Mouse (Mus musculus): ENCODE measurements around the gene Zfp652. TPM values are rescaled to one million over a fixed set of nuclear protein-coding genes. Genes with fewer than 3 reads are reported as not detected.

Zfp652 gene
- total and polyA plus RNA-seq, 3 experiments, result 16.1 to 54.4 (median 47.6) TPM

DNA sequence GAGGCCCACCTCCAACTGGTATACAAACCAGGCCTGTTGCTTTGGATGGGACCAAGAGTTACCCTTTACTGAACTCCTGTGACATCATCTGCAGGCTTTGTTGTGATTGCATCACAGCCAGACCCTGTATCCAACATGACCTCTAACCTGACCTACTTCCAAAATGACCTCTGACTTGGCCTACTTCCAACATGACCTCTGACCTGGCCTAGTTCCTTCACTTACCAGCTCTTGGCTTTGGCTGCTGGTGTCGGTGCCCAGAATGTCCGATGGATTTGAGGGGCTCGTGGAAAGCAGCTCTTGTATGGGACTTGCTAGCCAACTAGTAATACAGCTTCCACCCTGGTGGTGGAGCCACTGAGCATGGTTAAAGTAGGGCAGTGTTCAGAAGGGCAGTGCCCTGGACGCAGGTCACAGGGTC is 66.4 kb downstream of the Zfp652 start:
- Histone ChIP-seq H3K79me2 (replicated peaks; ENCODE audit: control insufficient read depth, insufficient read depth, low read length) (no peaks in the 10 kb centered on the region), H3K4me1 (ENCODE audit: control insufficient read depth, insufficient read depth, low read length) (peaks cover 15% of the 10 kb centered on the region), H3K36me3 (ENCODE audit: control insufficient read depth, insufficient read depth, low read length) (peaks cover 2% of the 10 kb centered on the region), H3K4me3 (no peak overlapping the region), H3K27ac (peak overlapping the region; percentile 72), H3K9ac (ENCODE audit: low read depth, low read length) (no peak overlapping the region), H3K27me3 (ENCODE audit: control insufficient read depth, insufficient read depth, low read length) (no peaks in the 10 kb centered on the region)
- TF ChIP-seq POLR2A (IDR thresholded peaks at IDR 0.05; ENCODE audit: insufficient read depth, low read depth, low read length) (no peak), CTCF (IDR thresholded peaks at IDR 0.05) (peak; percentile 58), EP300 (IDR thresholded peaks at IDR 0.05; ENCODE audit: insufficient read depth, low read depth, low read length) (no peak)
- DNase-seq, result peak in 1 of 2 experiments; percentile 36
- intact Hi-C loops (cut with DNase I), result no loop called here
- WGBS, result 65% methylated on average over 4 of the region's 4 CpGs

DNA sequence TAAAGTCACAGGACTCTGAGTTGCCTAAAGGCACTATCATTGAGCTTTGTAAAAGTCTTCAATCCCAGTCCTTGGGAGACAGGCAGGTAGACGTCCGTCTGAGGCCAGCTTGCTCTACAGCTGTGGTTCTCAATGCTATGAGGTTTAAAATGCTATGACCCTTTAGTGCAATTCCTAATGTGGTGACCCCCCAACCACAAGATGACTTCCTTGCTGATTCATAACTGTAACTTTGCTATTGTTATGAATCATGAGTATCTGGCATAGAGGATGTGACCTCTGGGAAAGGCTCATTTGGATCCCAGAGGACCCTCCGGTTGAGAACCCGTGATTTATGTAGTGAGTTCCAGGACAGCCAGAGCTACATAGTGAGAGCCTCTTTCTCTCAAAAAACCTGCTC is 66.9 kb downstream of the Zfp652 start:
- Histone ChIP-seq H3K4me3 (no peak overlapping the region), H3K27me3 (ENCODE audit: control insufficient read depth, insufficient read depth, low read length) (no peaks in the 10 kb centered on the region), H3K79me2 (replicated peaks; ENCODE audit: control insufficient read depth, insufficient read depth, low read length) (no peaks in the 10 kb centered on the region), H3K4me1 (ENCODE audit: control insufficient read depth, insufficient read depth, low read length) (peaks cover 14% of the 10 kb centered on the region), H3K9ac (ENCODE audit: low read depth, low read length) (no peak overlapping the region), H3K36me3 (ENCODE audit: control insufficient read depth, insufficient read depth, low read length) (peaks cover 2% of the 10 kb centered on the region), H3K27ac (no peak overlapping the region)
- 72% methylated on average over 4 of the region's 4 CpGs for WGBS
- TF ChIP-seq CTCF (IDR thresholded peaks at IDR 0.05), result no peak
- TF ChIP-seq POLR2A (IDR thresholded peaks at IDR 0.05; ENCODE audit: insufficient read depth, low read depth, low read length), result no peak
- no peak for TF ChIP-seq EP300 (IDR thresholded peaks at IDR 0.05; ENCODE audit: insufficient read depth, low read depth, low read length)
- no peak for DNase-seq
- intact Hi-C loops (cut with DNase I), result no loop called here

DNA sequence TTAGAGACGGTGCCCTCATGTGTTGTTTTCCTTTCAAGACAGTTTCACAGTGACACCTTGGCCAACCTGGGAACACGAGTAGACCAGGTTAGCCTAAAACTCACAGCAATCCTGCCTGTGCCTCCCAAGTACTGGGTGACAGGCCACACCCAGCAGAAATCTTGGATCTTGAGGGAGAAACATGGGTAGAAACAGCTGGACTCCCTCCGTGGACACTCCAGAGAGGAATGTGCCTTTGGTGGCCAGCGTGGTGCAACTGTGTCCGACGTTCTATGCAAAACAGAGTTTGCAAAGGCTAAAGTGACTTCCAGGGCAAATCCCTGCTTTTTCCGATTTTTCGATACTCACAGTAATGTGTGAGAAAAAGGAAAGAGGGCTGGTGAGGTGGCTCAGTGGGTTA is 68.0 kb downstream of the Zfp652 start:
- intact Hi-C loops (cut with DNase I), result no loop called here
- WGBS, result 94% methylated on average over 8 of the region's 8 CpGs

DNA sequence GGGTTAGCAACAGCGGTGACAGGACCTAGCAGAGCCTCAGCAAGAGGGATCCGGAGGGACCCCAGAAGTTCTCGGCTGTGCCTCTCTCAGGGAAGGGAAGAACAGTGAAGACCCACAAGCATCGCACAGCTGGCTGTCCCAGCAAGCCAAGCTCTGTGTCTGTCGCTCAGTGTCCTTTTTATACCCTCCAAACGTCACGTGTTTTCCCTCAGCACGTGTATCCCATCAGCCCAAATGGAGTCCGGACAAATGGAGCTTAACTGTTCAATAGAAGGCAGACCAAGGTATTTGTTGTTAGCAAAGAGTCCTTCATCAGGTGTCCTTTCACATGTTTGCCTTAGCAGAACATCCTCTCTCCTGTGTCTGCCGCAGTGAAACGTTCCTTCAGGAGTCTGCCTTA is 69.1 kb downstream of the Zfp652 start:
- peaks cover 2% of the 10 kb centered on the region for H3K36me3 ChIP-seq (ENCODE audit: control insufficient read depth, insufficient read depth, low read length)
- H3K9ac ChIP-seq (ENCODE audit: low read depth, low read length), result no peak overlapping the region
- no peaks in the 10 kb centered on the region for H3K79me2 ChIP-seq (replicated peaks; ENCODE audit: control insufficient read depth, insufficient read depth, low read length)
- no peak for TF ChIP-seq POLR2A (IDR thresholded peaks at IDR 0.05; ENCODE audit: insufficient read depth, low read depth, low read length)
- no peak for TF ChIP-seq EP300 (IDR thresholded peaks at IDR 0.05; ENCODE audit: insufficient read depth, low read depth, low read length)
- no peak for TF ChIP-seq CTCF (IDR thresholded peaks at IDR 0.05)
- DNase-seq, result no peak
- H3K27me3 ChIP-seq (ENCODE audit: control insufficient read depth, insufficient read depth, low read length), result no peaks in the 10 kb centered on the region
- H3K27ac ChIP-seq, result no peak overlapping the region
- 90% methylated on average over 11 of the region's 11 CpGs for WGBS
- no peak overlapping the region for H3K4me3 ChIP-seq
- peaks cover 14% of the 10 kb centered on the region for H3K4me1 ChIP-seq (ENCODE audit: control insufficient read depth, insufficient read depth, low read length)
- intact Hi-C loops (cut with DNase I), result no loop called here

More for the DNA sequence above, 68.0 kb downstream of the Zfp652 start:
- H3K4me3 ChIP-seq, result no peak overlapping the region
- no peaks in the 10 kb centered on the region for H3K27me3 ChIP-seq (ENCODE audit: control insufficient read depth, insufficient read depth, low read length)
- H3K79me2 ChIP-seq (replicated peaks; ENCODE audit: control insufficient read depth, insufficient read depth, low read length), result no peaks in the 10 kb centered on the region
- DNase-seq, result no peak
- H3K27ac ChIP-seq, result no peak overlapping the region
- TF ChIP-seq POLR2A (IDR thresholded peaks at IDR 0.05; ENCODE audit: insufficient read depth, low read depth, low read length) (no peak), CTCF (IDR thresholded peaks at IDR 0.05) (no peak), EP300 (IDR thresholded peaks at IDR 0.05; ENCODE audit: insufficient read depth, low read depth, low read length) (no peak)
- H3K9ac ChIP-seq (ENCODE audit: low read depth, low read length), result no peak overlapping the region
- H3K4me1 ChIP-seq (ENCODE audit: control insufficient read depth, insufficient read depth, low read length), result peaks cover 14% of the 10 kb centered on the region
- peaks cover 2% of the 10 kb centered on the region for H3K36me3 ChIP-seq (ENCODE audit: control insufficient read depth, insufficient read depth, low read length)

DNA sequence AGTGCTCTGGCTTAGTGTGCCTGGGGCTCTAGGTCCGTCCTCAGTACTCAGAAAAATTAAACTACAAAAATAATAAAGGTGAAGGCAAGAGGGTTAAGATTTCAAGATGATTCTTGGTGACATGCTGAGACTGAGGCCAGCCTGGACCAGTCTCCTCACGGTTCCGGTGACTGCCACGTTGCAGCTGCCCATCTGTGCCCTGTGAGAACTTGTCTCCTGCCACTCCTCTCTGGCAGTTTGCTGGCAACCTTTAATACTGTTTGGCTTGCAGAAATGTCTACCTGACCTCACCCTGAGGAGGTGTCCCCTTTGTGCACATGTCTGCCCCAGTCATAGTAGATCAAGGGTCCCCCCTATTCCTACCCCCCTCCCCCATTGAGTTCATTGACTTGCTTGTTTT is 71.0 kb downstream of the Zfp652 start:
- Histone ChIP-seq H3K4me3 (no peak overlapping the region), H3K79me2 (replicated peaks; ENCODE audit: control insufficient read depth, insufficient read depth, low read length) (no peaks in the 10 kb centered on the region), H3K9ac (ENCODE audit: low read depth, low read length) (no peak overlapping the region), H3K27me3 (ENCODE audit: control insufficient read depth, insufficient read depth, low read length) (no peaks in the 10 kb centered on the region), H3K27ac (no peak overlapping the region), H3K4me1 (ENCODE audit: control insufficient read depth, insufficient read depth, low read length) (peaks cover 4% of the 10 kb centered on the region), H3K36me3 (ENCODE audit: control insufficient read depth, insufficient read depth, low read length) (no peaks in the 10 kb centered on the region)
- WGBS, result 91% methylated on average over 4 of the region's 4 CpGs
- intact Hi-C loops (cut with DNase I), result no loop called here
- TF ChIP-seq CTCF (IDR thresholded peaks at IDR 0.05) (no peak), POLR2A (IDR thresholded peaks at IDR 0.05; ENCODE audit: insufficient read depth, low read depth, low read length) (no peak)
- DNase-seq, result no peak

DNA sequence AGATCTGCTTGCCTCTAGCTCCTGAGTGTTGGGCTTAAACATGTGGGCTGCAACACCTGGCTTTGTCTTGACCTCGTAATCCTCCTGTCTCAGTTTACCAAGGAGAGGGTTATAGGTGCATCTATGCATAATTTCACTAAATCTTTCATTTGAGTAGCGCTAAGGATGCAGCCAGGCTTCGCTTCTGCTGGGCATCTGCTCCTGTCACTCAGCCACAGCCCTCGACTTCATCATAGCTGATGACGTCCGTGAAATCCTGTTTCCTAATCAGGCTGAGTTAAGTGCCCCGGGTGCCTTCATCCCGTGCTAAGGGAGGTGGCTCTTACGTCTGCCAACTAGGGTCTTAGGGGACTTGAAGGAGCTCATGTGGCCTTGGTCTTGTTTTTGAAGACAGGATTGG is 71.5 kb downstream of the Zfp652 start:
- TF ChIP-seq CTCF (IDR thresholded peaks at IDR 0.05) (no peak), POLR2A (IDR thresholded peaks at IDR 0.05; ENCODE audit: insufficient read depth, low read depth, low read length) (no peak), EP300 (IDR thresholded peaks at IDR 0.05; ENCODE audit: insufficient read depth, low read depth, low read length) (no peak)
- Histone ChIP-seq H3K4me3 (no peak overlapping the region), H3K27ac (no peak overlapping the region), H3K36me3 (ENCODE audit: control insufficient read depth, insufficient read depth, low read length) (no peaks in the 10 kb centered on the region), H3K4me1 (ENCODE audit: control insufficient read depth, insufficient read depth, low read length) (peaks cover under 1% of the 10 kb centered on the region), H3K9ac (ENCODE audit: low read depth, low read length) (no peak overlapping the region), H3K79me2 (replicated peaks; ENCODE audit: control insufficient read depth, insufficient read depth, low read length) (no peaks in the 10 kb centered on the region), H3K27me3 (ENCODE audit: control insufficient read depth, insufficient read depth, low read length) (no peaks in the 10 kb centered on the region)
- DNase-seq, result no peak
- WGBS, result 75% methylated on average over 9 of the region's 9 CpGs
- intact Hi-C loops (cut with DNase I), result no loop called here

Measured in heart, adult 2 months (tissue).